Mouse (Mus musculus) CH12.LX (cell line): Measurements from ENCODE around the gene Map7. TPM values are rescaled to one million over a fixed set of nuclear protein-coding genes. Genes with fewer than 3 reads are reported as not detected.

Experiments
- DNase-seq: peaks from one replicate; pipeline ENCODE4 v3.0.0-alpha.2; 2013; ENCODE audit errors: extremely low read depth
- H3K27ac ChIP-seq: 2 replicates; pipeline ENCODE4 v1.5.1; 2012; ENCODE audit warnings: low read depth, mild to moderate bottlenecking, control low read depth, moderate library complexity; ENCODE audit not compliant: insufficient read depth
- H3K27me3 ChIP-seq: replicated peaks from 2 replicates; pipeline ENCODE3; 2012; ENCODE audit warnings: inconsistent platforms
- H3K36me3 ChIP-seq, 2 experiments: replicated peaks in 1 of 2; 2 replicates each; pipeline versions ENCODE3 to v1.6.1; 2012; ENCODE audit warnings: inconsistent platforms in 1 of 2, low read length in 1 of 2, mild to moderate bottlenecking in 1 of 2, mixed read lengths in 1 of 2, moderate library complexity in 1 of 2; ENCODE audit not compliant: control insufficient read depth in 1 of 2, insufficient read depth in 1 of 2
- H3K4me1 ChIP-seq, 2 experiments: 2 replicates each; pipeline ENCODE4 v1.6.1; 2012; ENCODE audit warnings: inconsistent platforms in 1 of 2, moderate library complexity in 1 of 2; ENCODE audit not compliant: insufficient read depth in 2 of 2, control insufficient read depth in 1 of 2
- H3K4me2 ChIP-seq: 2 replicates; pipeline ENCODE4 v1.6.1; 2012; ENCODE audit warnings: low read depth, mild to moderate bottlenecking, control low read depth; ENCODE audit not compliant: poor library complexity, insufficient read depth, severe bottlenecking
- H3K4me3 ChIP-seq, 3 experiments: fragments of 150-350 bp in 1 of 3; sonication (generic) in 1 of 3; replicated peaks in 1 of 3; 2 replicates each; pipeline versions ENCODE3 to v1.5.1; 2011 to 2012; ENCODE audit warnings: low read depth in 2 of 3, low read length in 2 of 3, mild to moderate bottlenecking in 2 of 3, moderate library complexity in 2 of 3, control low read depth in 1 of 3, improper control_type of control experiment in 1 of 3, inconsistent platforms in 1 of 3, mixed read lengths in 1 of 3; ENCODE audit not compliant: poor library complexity in 1 of 3
- H3K79me2 ChIP-seq: replicated peaks from 2 replicates; pipeline ENCODE4 v1.6.1; 2012; ENCODE audit warnings: mild to moderate bottlenecking, moderate library complexity; ENCODE audit not compliant: control insufficient read depth, poor library complexity, insufficient read depth, severe bottlenecking; ENCODE audit errors: extremely low read depth
- H3K9ac ChIP-seq: 2 replicates; pipeline ENCODE4 v1.6.1; 2012; ENCODE audit warnings: low read depth, mild to moderate bottlenecking, control low read depth, moderate library complexity; ENCODE audit not compliant: insufficient read depth
- H3K9me3 ChIP-seq: replicated peaks from 2 replicates; pipeline ENCODE3; 2012; ENCODE audit warnings: low read length, inconsistent platforms, mixed read lengths
- BHLHE40 ChIP-seq: IDR thresholded peaks from 2 replicates; pipeline ENCODE4 v1.6.1; 2011; ENCODE audit warnings: mild to moderate bottlenecking, low read depth, low read length, improper control_type of control experiment
- CHD1 ChIP-seq: IDR thresholded peaks from 2 replicates; pipeline ENCODE4 v1.6.1; 2012; ENCODE audit warnings: low read depth, low read length, improper control_type of control experiment, inconsistent platforms
- E2F4 ChIP-seq: IDR thresholded peaks from 2 replicates; pipeline ENCODE4 v1.6.1; 2011; ENCODE audit warnings: low read depth, low read length, improper control_type of control experiment; ENCODE audit not compliant: insufficient replicate concordance
- EP300 ChIP-seq: IDR thresholded peaks from 2 replicates; pipeline ENCODE4 v1.6.1; 2011; ENCODE audit warnings: low read length, improper control_type of control experiment
- ETS1 ChIP-seq: conservative IDR thresholded peaks from 2 replicates; pipeline ENCODE4 v1.6.1; 2012; ENCODE audit warnings: low read depth, mild to moderate bottlenecking, inconsistent platforms, low read length, improper control_type of control experiment, moderate library complexity
- GABPA ChIP-seq: IDR thresholded peaks from 2 replicates; pipeline ENCODE4 v1.6.1; 2012; ENCODE audit warnings: low read depth, low read length, improper control_type of control experiment, inconsistent platforms; ENCODE audit not compliant: insufficient replicate concordance
- JUN ChIP-seq: IDR thresholded peaks from 2 replicates; pipeline ENCODE4 v1.6.1; 2011; ENCODE audit warnings: low read depth, mild to moderate bottlenecking, low read length, improper control_type of control experiment, moderate library complexity; ENCODE audit not compliant: insufficient read depth
- KAT2A ChIP-seq: IDR thresholded peaks from 2 replicates; pipeline ENCODE4 v1.6.1; 2012; ENCODE audit warnings: low read length, improper control_type of control experiment, inconsistent platforms; ENCODE audit not compliant: insufficient replicate concordance
- MAFK ChIP-seq: IDR thresholded peaks from 2 replicates; pipeline ENCODE4 v1.6.1; 2011; ENCODE audit warnings: low read length, improper control_type of control experiment; ENCODE audit not compliant: insufficient replicate concordance
- MEF2A ChIP-seq: IDR thresholded peaks from 2 replicates; pipeline ENCODE4 v1.6.1; 2014; ENCODE audit warnings: low read depth, mild to moderate bottlenecking, inconsistent platforms, low read length, improper control_type of control experiment, borderline replicate concordance
- NRF1 ChIP-seq: IDR thresholded peaks from 2 replicates; pipeline ENCODE4 v1.6.1; 2014; ENCODE audit warnings: low read depth, mild to moderate bottlenecking, inconsistent platforms, low read length, improper control_type of control experiment, moderate library complexity
- PAX5 ChIP-seq: IDR thresholded peaks from 2 replicates; pipeline ENCODE4 v1.6.1; 2012; ENCODE audit warnings: low read length, inconsistent platforms, mixed read lengths
- RCOR1 ChIP-seq: conservative IDR thresholded peaks from 2 replicates; pipeline ENCODE4 v1.6.1; 2012; ENCODE audit warnings: low read depth, mild to moderate bottlenecking, inconsistent platforms, low read length, improper control_type of control experiment
- TBP ChIP-seq: conservative IDR thresholded peaks from 2 replicates; pipeline ENCODE4 v1.6.1; 2011; ENCODE audit warnings: low read depth, low read length, improper control_type of control experiment
- UBTF ChIP-seq: IDR thresholded peaks from 2 replicates; pipeline ENCODE4 v1.6.1; 2012; ENCODE audit warnings: low read depth, mild to moderate bottlenecking, inconsistent platforms, low read length, improper control_type of control experiment, moderate library complexity
- ZMIZ1 ChIP-seq: IDR thresholded peaks from 2 replicates; pipeline ENCODE4 v1.6.1; 2012; ENCODE audit warnings: low read depth, mild to moderate bottlenecking, inconsistent platforms, low read length, improper control_type of control experiment
- dilution Hi-C: fragments of 300-500 bp; cut with MboI; formaldehyde crosslinking; loops from 2 replicates; pipeline ENCODE4 v1.14.3; 2020; ENCODE audit warnings: low sequenced_read_pairs; ENCODE audit not compliant: extremely low pct_unique_long_range_greater_than_20kb, extremely low pct_ligation_motif_present
- in situ Hi-C: fragments of 300-500 bp; cut with MboI; formaldehyde crosslinking; loops from 3 replicates; pipeline ENCODE4 v1.14.3; 2019; ENCODE audit warnings: low sequenced_read_pairs, low pct_ligation_motif_present, low pct_unique_long_range_greater_than_20kb, mixed read lengths
- polyA plus RNA-seq: library from polyadenylated mRNA; unstranded; fragments of >175 nt; gene quantifications from 2 replicates; pipeline ENCODE4 v1.2.1, GENCODE M21; 2012; ENCODE audit warnings: low read depth; ENCODE audit not compliant: insufficient read length
- total RNA-seq, 2 experiments: library from RNA; depleted of rRNA; stranded (reverse); fragments of 300-350 nt in 1 of 2; fragments of >200 nt in 1 of 2; gene quantifications; 2 replicates each; pipeline ENCODE4 v1.2.3; 2012 to 2014

The Map7 gene
- total and polyA plus RNA-seq, 3 experiments: 7.4 to 31.1 (median 21.6) TPM

DNA sequence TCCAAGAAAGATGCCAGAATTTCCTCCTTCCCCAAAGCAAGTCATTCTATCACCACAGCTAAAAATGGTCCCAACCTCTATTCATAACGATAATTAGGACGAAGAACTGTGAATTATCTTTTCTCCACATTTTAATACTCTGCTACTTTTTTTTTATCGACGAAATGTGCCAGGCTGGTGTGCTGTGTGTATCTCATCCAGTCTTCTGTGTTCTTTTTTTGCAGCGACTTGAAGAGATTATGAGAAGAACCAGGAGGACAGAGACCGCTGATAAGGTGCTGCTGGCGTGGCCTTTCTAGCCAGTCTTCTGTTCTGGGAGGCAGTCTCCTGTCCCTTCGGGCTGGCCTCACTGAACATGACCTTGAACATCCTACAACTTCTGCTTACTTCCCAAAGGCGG is 125.8 kb downstream of the Map7 start:
- in situ Hi-C loops: no loop called here
- dilution Hi-C loops: no loop called here
- no peak for DNase-seq

DNA sequence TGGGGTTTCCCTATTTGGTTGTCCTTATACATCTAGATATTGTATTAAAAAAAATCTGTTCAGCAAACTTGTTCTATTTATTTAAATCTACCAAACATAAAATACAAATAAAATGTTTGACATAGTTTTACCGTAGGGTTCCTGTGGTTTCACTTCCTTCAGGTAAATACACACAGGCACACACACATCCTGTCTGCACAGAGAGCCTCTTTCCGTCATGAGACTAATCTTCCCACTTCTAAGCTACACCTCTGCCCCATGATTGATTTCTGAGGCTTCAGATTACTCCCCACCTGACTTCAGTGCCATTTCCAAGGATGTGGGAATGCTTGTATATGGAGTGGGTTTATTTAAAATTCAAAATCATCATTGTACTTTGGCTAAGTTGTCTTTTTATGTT is 133.2 kb downstream of the Map7 start:
- dilution Hi-C loops (no loop called here), in situ Hi-C loops (no loop called here)
- H3K9me3 ChIP-seq: no peaks in the 10 kb centered on the region
- no peaks in the 10 kb centered on the region for H3K27me3 ChIP-seq
- H3K4me1 ChIP-seq: peaks cover 3 to 13% of the 10 kb centered on the region in 2 experiments; a peak in 3 of 4 replicates
- no peaks in the 10 kb centered on the region for H3K79me2 ChIP-seq
- H3K36me3 ChIP-seq: peaks cover 28 to 62% of the 10 kb centered on the region in 2 experiments
- no peak overlapping the region for H3K4me3 ChIP-seq
- no peak for DNase-seq
- H3K4me2 ChIP-seq: no peak overlapping the region
- no peak for TF ChIP-seq MEF2A
- 0 out of 2 replicates have a peak, but pooled peaks have one; percentile 27 for TF ChIP-seq EP300
- no peak for TF ChIP-seq ZMIZ1
- TF ChIP-seq BHLHE40: no peak
- no peak for TF ChIP-seq KAT2A
- TF ChIP-seq CHD1: no peak
- no peak for TF ChIP-seq E2F4
- no peak for TF ChIP-seq JUN
- H3K9ac ChIP-seq: no peak overlapping the region
- no peak overlapping the region for H3K27ac ChIP-seq

More for the DNA sequence above, 125.8 kb downstream of the Map7 start:
- Histone ChIP-seq H3K36me3 (peaks cover 55 to 99% of the 10 kb centered on the region in 2 experiments), H3K27ac (no peak overlapping the region), H3K27me3 (no peaks in the 10 kb centered on the region)
- TF ChIP-seq ETS1 (no peak), RCOR1 (no peak), PAX5 (no peak), UBTF (no peak), GABPA (no peak), MEF2A (no peak), MAFK (no peak), EP300 (no peak), NRF1 (no peak), KAT2A (no peak), TBP (no peak)
- TF ChIP-seq, all 38 proteins: peak for 0
- Histone ChIP-seq H3K79me2 (no peaks in the 10 kb centered on the region), H3K4me3 (no peak overlapping the region), H3K4me2 (no peak overlapping the region), H3K4me1 (peaks cover 0 to 4% of the 10 kb centered on the region in 2 experiments; a peak in 1 of 4 replicates), H3K9me3 (peaks cover 7% of the 10 kb centered on the region), H3K9ac (no peak overlapping the region)
